Mouse (Mus musculus) stomach, postnatal 0 days (tissue): ENCODE results near the gene Phf20.

ENCODE experiments used
- CTCF ChIP-seq: IDR thresholded peaks from 2 replicates; pipeline ENCODE4 v1.5.1; 2016; ENCODE audit warnings: antibody characterized with exemption, low read depth, mild to moderate bottlenecking, moderate library complexity
- EP300 ChIP-seq: optimal IDR thresholded peaks from 2 replicates; pipeline ENCODE3; 2016; ENCODE audit warnings: antibody characterized with exemption

GRCm38 (mm10) chr2:156233275-156233948 is 37.1 kb downstream of the Phf20 start:
- TF ChIP-seq EP300 (no peak), CTCF (no peak)
